Mouse (Mus musculus) T-cell, adult 2 months (primary cell): ENCODE measurements around the gene Scgb1b11.
"Not testable (repeated sequence)": the region's sequence is repeated elsewhere in the genome, so short reads cannot be mapped to it uniquely, and the experiment has no call there.

ENCODE experiments used
- DNase-seq: peaks from one replicate; pipeline ENCODE4 v3.0.0; 2022; ENCODE audit warnings: low spot score

The Scgb1b11 gene

DNA sequence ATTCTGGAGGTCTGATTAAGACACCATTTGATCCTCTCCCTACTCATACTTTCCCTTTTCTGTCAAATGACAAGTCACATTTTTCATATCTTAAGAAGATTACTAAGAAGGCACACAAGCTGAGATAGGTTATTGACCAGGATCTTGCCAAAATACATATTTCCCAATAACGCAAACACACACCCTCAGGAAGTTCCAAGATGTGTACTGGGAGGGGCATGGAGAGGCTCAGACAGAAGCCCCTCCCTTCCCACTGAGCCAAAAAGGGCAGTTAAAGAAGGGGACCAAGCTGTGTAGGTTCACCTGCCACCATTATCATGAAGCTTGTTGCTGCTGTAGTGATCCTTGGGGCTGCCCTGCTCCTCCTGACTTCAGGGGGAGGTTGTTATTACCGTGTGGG lies at the start of gene Scgb1b11:
Gene Scgb1b11 (plus strand): TSS at position 301 of the 400 bp plus-strand sequence.
- not testable (repeated sequence) for DNase-seq

DNA sequence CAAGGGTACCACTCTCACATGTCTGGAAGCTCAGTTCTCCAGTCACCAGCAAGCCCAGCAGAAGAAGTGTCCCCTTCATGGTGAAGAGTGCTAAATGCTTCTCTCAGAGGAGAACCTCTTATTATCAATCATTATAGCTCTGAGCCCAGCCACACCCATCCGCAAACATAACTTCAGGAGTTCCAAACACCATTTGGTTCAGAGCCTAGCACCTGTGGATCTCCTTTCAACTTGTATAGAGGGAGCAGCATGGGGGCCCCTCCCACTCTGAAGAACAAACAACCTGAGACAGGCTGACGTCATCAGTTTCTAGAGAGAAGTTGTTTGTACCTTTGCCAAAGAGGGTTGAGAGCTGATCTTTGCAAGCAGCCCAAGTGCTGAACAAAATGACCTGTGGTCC lies 11.6 kb upstream of the Scgb1b11 start, which contains the start of gene Scgb2b11:
Gene Scgb2b11 (minus strand): TSS at position 101 of the 400 bp plus-strand sequence.
- not testable (repeated sequence) for DNase-seq
